Mouse (Mus musculus): Measurements from ENCODE around the gene Fam171a2.

DNA sequence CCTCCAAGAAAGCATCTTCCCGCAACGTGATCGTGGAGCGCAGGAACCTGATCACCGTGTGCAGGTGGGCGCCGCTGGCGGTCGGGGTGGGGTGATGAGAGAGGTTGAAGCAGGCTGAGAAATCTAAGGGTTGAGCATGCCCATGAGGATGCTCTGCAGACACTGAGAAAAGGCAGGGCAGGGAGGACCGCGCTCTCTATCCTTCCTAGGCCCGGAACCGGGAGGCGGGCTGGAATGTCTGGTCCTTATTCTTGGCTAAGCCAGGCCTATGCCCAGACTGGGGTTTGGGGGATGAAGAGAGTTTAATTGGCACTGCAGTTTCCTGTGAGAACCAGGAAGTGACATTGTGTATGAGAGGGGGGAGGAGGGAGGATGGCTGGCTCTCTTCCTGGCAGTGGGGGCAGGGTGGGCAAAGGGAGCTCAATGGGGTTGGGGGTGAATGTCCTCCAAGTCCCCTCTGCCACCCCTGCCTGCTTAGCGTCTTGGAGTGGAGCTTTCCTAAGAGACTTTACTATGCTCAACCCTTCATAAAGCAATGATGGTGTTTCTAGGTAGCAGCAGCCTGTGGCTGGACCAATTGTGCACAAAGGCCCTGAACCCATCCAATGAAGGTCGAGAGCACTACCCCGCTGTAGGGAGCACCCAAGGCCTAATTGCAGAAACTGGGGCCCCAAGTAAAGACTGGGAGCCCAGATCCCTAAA lies 53.6 kb downstream of the Fam171a2 start:
- TF ChIP-seq CTCF (IDR thresholded peaks at IDR 0.05; ENCODE audit: control insufficient read depth, insufficient read depth, low read length) (no peak), POLR2A (IDR thresholded peaks at IDR 0.05; ENCODE audit: borderline replicate concordance, control insufficient read depth, low read depth, low read length) (no peak)

Data from bone marrow, adult 2 months (tissue).